Comparison of ENCODE assay signal across 19 mouse cellular contexts in genomic region chr7:5030554-5031275, GRCm38 (mm10). TPM values are rescaled to one million over a fixed set of nuclear protein-coding genes. Genes with fewer than 3 reads are reported as not detected.
A peak's percentile ranks its signal among the peaks of the same experiment; 100 is the strongest.
DNase-seq lines count a peak whose midpoint lies in the region; ATAC-seq and TF ChIP-seq lines count a peak whose summit lies in the region.
"Had no signal": no experiment of that assay in that cellular context is flagged by ENCODE, and none has a peak within 500 bp of the region (broad histone marks: within the 10 kb centered on the region; RNA-seq: fewer than 3 reads in every experiment).

No protein-coding gene starts in this region.

- H3K4me2 ChIP-seq in forebrain, embryonic 11.5 days (ENCODE audit: low read depth, low read length, severe bottlenecking) = no peak overlapping the region
- H3K4me2 ChIP-seq in liver, embryonic 11.5 days = no peak overlapping the region
- no peak overlapping the region for H3K4me2 ChIP-seq in intestine, embryonic 16.5 days (ENCODE audit: low read depth, low read length)
- H3K4me2 ChIP-seq: embryonic facial prominence, embryonic 15.5 days; lung, embryonic 14.5 days had no signal

- peak overlapping the region; percentile 20; the same call in 1 of the 2 replicates for H3K4me3 ChIP-seq in forebrain, embryonic 10.5 days
- H3K4me3 ChIP-seq in forebrain, embryonic 11.5 days (ENCODE audit: low read depth, low read length) = no peak overlapping the region
- H3K4me3 ChIP-seq in liver, embryonic 11.5 days (ENCODE audit: low read depth, low read length) = 0 out of 2 replicates have a peak overlapping the region, but pooled peaks have one; percentile 14
- peak overlapping the region; percentile 59 for H3K4me3 ChIP-seq in ES-Bruce4 (ENCODE audit: low read depth, low read length)
- H3K4me3 ChIP-seq in intestine, embryonic 16.5 days (ENCODE audit: low read length) = no peak overlapping the region
- H3K4me3 ChIP-seq: embryonic facial prominence, embryonic 15.5 days had no signal

- DNase-seq in forebrain, embryonic 10.5 days (ENCODE audit: extremely low spot score, low spot score) = no peak
- no peak for DNase-seq in forebrain, embryonic 11.5 days (ENCODE audit: low spot score)
- no peak for DNase-seq in liver, embryonic 11.5 days (ENCODE audit: low spot score)
- no peak for DNase-seq in liver
- no peak for DNase-seq in layer of hippocampus, postnatal 25 days (ENCODE audit: extremely low spot score in 1 of 2, low spot score in 1 of 2)
- no peak for DNase-seq in lung, postnatal 14 days
- DNase-seq: adrenal gland, postnatal 36 days; gastrocnemius, postnatal 25 days; heart, postnatal 14 days; kidney, postnatal 14 days; lung, embryonic 14.5 days; thymus, postnatal 14 days had no signal

- no peaks in the 10 kb centered on the region for H3K27me3 ChIP-seq in forebrain, embryonic 10.5 days (ENCODE audit: poor library complexity, severe bottlenecking)
- no peaks in the 10 kb centered on the region for H3K27me3 ChIP-seq in forebrain, embryonic 11.5 days (ENCODE audit: control insufficient read depth, insufficient read depth, low read length)
- no peaks in the 10 kb centered on the region for H3K27me3 ChIP-seq in liver, embryonic 11.5 days (replicated peaks; ENCODE audit: control insufficient read depth, insufficient read depth, low read length)
- H3K27me3 ChIP-seq in ES-Bruce4 (ENCODE audit: control insufficient read depth, insufficient read depth, low read length, poor library complexity, severe bottlenecking) = no peaks in the 10 kb centered on the region
- H3K27me3 ChIP-seq in intestine, embryonic 16.5 days (replicated peaks; ENCODE audit: control insufficient read depth, insufficient read depth, low read length) = no peaks in the 10 kb centered on the region
- H3K27me3 ChIP-seq: embryonic facial prominence, embryonic 15.5 days had no signal

- peaks cover 98% of the 10 kb centered on the region for H3K36me3 ChIP-seq in forebrain, embryonic 10.5 days (replicated peaks)
- peaks cover 48% of the 10 kb centered on the region for H3K36me3 ChIP-seq in forebrain, embryonic 11.5 days (ENCODE audit: control insufficient read depth, insufficient read depth, low read length)
- H3K36me3 ChIP-seq in liver, embryonic 11.5 days (ENCODE audit: control insufficient read depth, insufficient read depth, low read length) = peaks cover 73% of the 10 kb centered on the region
- H3K36me3 ChIP-seq in ES-Bruce4 (ENCODE audit: control insufficient read depth, insufficient read depth, low read length, poor library complexity, severe bottlenecking) = no peaks in the 10 kb centered on the region
- H3K36me3 ChIP-seq in intestine, embryonic 16.5 days (ENCODE audit: control insufficient read depth, insufficient read depth, low read length) = peaks cover 70% of the 10 kb centered on the region

- no peaks in the 10 kb centered on the region for H3K4me1 ChIP-seq in forebrain, embryonic 10.5 days
- H3K4me1 ChIP-seq in forebrain, embryonic 11.5 days (replicated peaks; ENCODE audit: control insufficient read depth, insufficient read depth, low read length) = no peaks in the 10 kb centered on the region
- no peaks in the 10 kb centered on the region for H3K4me1 ChIP-seq in liver, embryonic 11.5 days (replicated peaks; ENCODE audit: control insufficient read depth, insufficient read depth, low read length)
- no peaks in the 10 kb centered on the region for H3K4me1 ChIP-seq in ES-Bruce4 (ENCODE audit: control insufficient read depth, insufficient read depth, low read length)
- H3K4me1 ChIP-seq in intestine, embryonic 16.5 days (ENCODE audit: control insufficient read depth, insufficient read depth, low read length) = no peaks in the 10 kb centered on the region
- H3K4me1 ChIP-seq: embryonic facial prominence, embryonic 15.5 days had no signal

- no peak for ATAC-seq in forebrain, embryonic 11.5 days (replicated peaks; ENCODE audit: low FRiP score)
- no peak for ATAC-seq in liver, embryonic 11.5 days (replicated peaks; ENCODE audit: low FRiP score)
- ATAC-seq in intestine, embryonic 16.5 days = 0 out of 2 replicates have a peak, but pooled peaks have one; percentile 8

- H3K9ac ChIP-seq in forebrain, embryonic 11.5 days (ENCODE audit: low read length) = no peak overlapping the region
- no peak overlapping the region for H3K9ac ChIP-seq in liver, embryonic 11.5 days (ENCODE audit: low read depth, low read length)
- H3K9ac ChIP-seq in ES-Bruce4 (ENCODE audit: low read depth, poor library complexity, severe bottlenecking) = peak overlapping the region; percentile 41
- no peak overlapping the region for H3K9ac ChIP-seq in intestine, embryonic 16.5 days (ENCODE audit: low read depth, low read length)
- H3K9ac ChIP-seq: embryonic facial prominence, embryonic 15.5 days; lung, embryonic 14.5 days had no signal

- TF ChIP-seq EP300 in ES-Bruce4 (IDR thresholded peaks at IDR 0.05; ENCODE audit: insufficient read depth, low read depth, low read length) = 0 out of 2 replicates have a peak, but pooled peaks have one; percentile 14

- H3K27ac ChIP-seq in forebrain, embryonic 10.5 days = no peak overlapping the region
- no peak overlapping the region for H3K27ac ChIP-seq in forebrain, embryonic 11.5 days (ENCODE audit: low read depth, low read length)
- H3K27ac ChIP-seq in liver, embryonic 11.5 days (ENCODE audit: low read depth, low read length) = no peak overlapping the region
- H3K27ac ChIP-seq in ES-Bruce4 (ENCODE audit: insufficient read depth, low read length) = no peak overlapping the region
- no peak overlapping the region for H3K27ac ChIP-seq in intestine, embryonic 16.5 days (ENCODE audit: low read length)
- H3K27ac ChIP-seq: embryonic facial prominence, embryonic 15.5 days had no signal

- TF ChIP-seq POLR2A in ES-Bruce4 (IDR thresholded peaks at IDR 0.05; ENCODE audit: insufficient read depth, low read length) = no peak

- peak; percentile 2 for TF ChIP-seq CTCF in ES-Bruce4 (IDR thresholded peaks at IDR 0.05; ENCODE audit: low read depth, low read length)

- WGBS in forebrain, embryonic 10.5 days = 83% methylated on average over 63 of the region's 63 CpGs
- 85% methylated on average over 63 of the region's 63 CpGs for WGBS in forebrain, embryonic 11.5 days
- WGBS in liver, embryonic 11.5 days = 86% methylated on average over 63 of the region's 63 CpGs
- WGBS in intestine, embryonic 16.5 days = 86% methylated on average over 63 of the region's 63 CpGs

- peaks cover 69% of the 10 kb centered on the region for H3K9me3 ChIP-seq in forebrain, embryonic 10.5 days
- H3K9me3 ChIP-seq in forebrain, embryonic 11.5 days (ENCODE audit: control insufficient read depth, low read length) = peaks cover 29% of the 10 kb centered on the region
- H3K9me3 ChIP-seq in liver, embryonic 11.5 days (ENCODE audit: control insufficient read depth, low read length) = peaks cover 32% of the 10 kb centered on the region
- no peaks in the 10 kb centered on the region for H3K9me3 ChIP-seq in ES-Bruce4 (replicated peaks; ENCODE audit: control insufficient read depth, insufficient read depth, low read length, poor library complexity, severe bottlenecking)
- peaks cover 32% of the 10 kb centered on the region for H3K9me3 ChIP-seq in intestine, embryonic 16.5 days (ENCODE audit: control insufficient read depth, low read length)

RNA-seq across cellular contexts. Expression of gene 4632433K11Rik, which starts 3.2 kb away (rescaled TPM):
- not detected in 2 replicates for polyA plus RNA-seq in forebrain, embryonic 10.5 days (2016; fragmentation: Nextera tagmentation; extraction: Ambion mirVana)
- polyA plus RNA-seq in forebrain, embryonic 11.5 days (2014; fragmentation: Nextera tagmentation; extraction: Ambion mirVana) = not detected in 2 replicates
- polyA plus RNA-seq in liver, embryonic 11.5 days (2014; fragmentation: Nextera tagmentation; extraction: Ambion mirVana) = 0.22 TPM in 1 of 2 replicates, not detected in the other
- polyA plus RNA-seq in ES-Bruce4 (2011; ENCODE audit: insufficient read depth, insufficient read length, low read depth, missing spikeins) = 1.9 TPM in 1 of 2 replicates, not detected in the other
- polyA plus RNA-seq in intestine, embryonic 16.5 days (2015; fragmentation: Nextera tagmentation; extraction: Ambion mirVana) = not detected in 2 replicates
- not detected for total RNA-seq in layer of hippocampus, postnatal 25 days (2021)
- total RNA-seq: adrenal gland, postnatal 36 days; gastrocnemius, postnatal 25 days; heart, postnatal 14 days; MEL had no signal
- polyA plus RNA-seq: embryonic facial prominence, embryonic 15.5 days; intestine, embryonic 14.5 days; lung, embryonic 14.5 days; neural tube, embryonic 11.5 days had no signal

RNA-seq across cellular contexts. Expression of gene Zfp784, which starts 7.5 kb away (rescaled TPM):
- polyA plus RNA-seq in forebrain, embryonic 10.5 days (2016; fragmentation: Nextera tagmentation; extraction: Ambion mirVana) = 3.0 and 3.8 TPM in 2 replicates
- polyA plus RNA-seq in forebrain, embryonic 11.5 days (2014; fragmentation: Nextera tagmentation; extraction: Ambion mirVana) = 3.9 and 4.8 TPM in 2 replicates
- 2.4 and 2.6 TPM in 2 replicates for polyA plus RNA-seq in liver, embryonic 11.5 days (2014; fragmentation: Nextera tagmentation; extraction: Ambion mirVana)
- 0.30 TPM in 1 of 2 replicates, not detected in the other for polyA plus RNA-seq in ES-Bruce4 (2011; ENCODE audit: insufficient read depth, insufficient read length, low read depth, missing spikeins)
- polyA plus RNA-seq in intestine, embryonic 16.5 days (2015; fragmentation: Nextera tagmentation; extraction: Ambion mirVana) = 7.9 and 8.0 TPM in 2 replicates
- 1 to 10 TPM; 5.1 to 6.5 TPM for total RNA-seq in layer of hippocampus, postnatal 25 days (2021)

RNA-seq across cellular contexts. Expression of gene Ccdc106, which starts 10.4 kb away (rescaled TPM):
- 4.7 and 6.6 TPM in 2 replicates for polyA plus RNA-seq in forebrain, embryonic 10.5 days (2016; fragmentation: Nextera tagmentation; extraction: Ambion mirVana)
- polyA plus RNA-seq in forebrain, embryonic 11.5 days (2014; fragmentation: Nextera tagmentation; extraction: Ambion mirVana) = 7.2 and 7.8 TPM in 2 replicates
- polyA plus RNA-seq in liver, embryonic 11.5 days (2014; fragmentation: Nextera tagmentation; extraction: Ambion mirVana) = 4.1 and 5.2 TPM in 2 replicates
- 5.6 and 5.7 TPM in 2 replicates for polyA plus RNA-seq in ES-Bruce4 (2011; ENCODE audit: insufficient read depth, insufficient read length, low read depth, missing spikeins)
- 10.1 and 13.7 TPM in 2 replicates for polyA plus RNA-seq in intestine, embryonic 16.5 days (2015; fragmentation: Nextera tagmentation; extraction: Ambion mirVana)
- 10 to 100 TPM; 66.1 to 73.5 TPM for total RNA-seq in layer of hippocampus, postnatal 25 days (2021)
- total RNA-seq: gastrocnemius, postnatal 25 days had no signal

RNA-seq across cellular contexts. Expression of gene Zfp865, which starts 10.5 kb away (rescaled TPM):
- polyA plus RNA-seq in forebrain, embryonic 10.5 days (2016; fragmentation: Nextera tagmentation; extraction: Ambion mirVana) = 5.1 and 5.7 TPM in 2 replicates
- polyA plus RNA-seq in forebrain, embryonic 11.5 days (2014; fragmentation: Nextera tagmentation; extraction: Ambion mirVana) = 6.7 and 7.3 TPM in 2 replicates
- 3.5 and 4.5 TPM in 2 replicates for polyA plus RNA-seq in liver, embryonic 11.5 days (2014; fragmentation: Nextera tagmentation; extraction: Ambion mirVana)
- 23.0 and 24.7 TPM in 2 replicates for polyA plus RNA-seq in ES-Bruce4 (2011; ENCODE audit: insufficient read depth, insufficient read length, low read depth, missing spikeins)
- 3.5 and 4.0 TPM in 2 replicates for polyA plus RNA-seq in intestine, embryonic 16.5 days (2015; fragmentation: Nextera tagmentation; extraction: Ambion mirVana)
- total RNA-seq in layer of hippocampus, postnatal 25 days (2021) = 10 to 100 TPM; 33.0 to 41.3 TPM

RNA-seq across cellular contexts. Expression of gene Gm44973, which starts 15.4 kb away (rescaled TPM):
- polyA plus RNA-seq in forebrain, embryonic 10.5 days (2016; fragmentation: Nextera tagmentation; extraction: Ambion mirVana) = 1.0 and 1.1 TPM in 2 replicates
- polyA plus RNA-seq in forebrain, embryonic 11.5 days (2014; fragmentation: Nextera tagmentation; extraction: Ambion mirVana) = 0.23 and 1.9 TPM in 2 replicates
- polyA plus RNA-seq in liver, embryonic 11.5 days (2014; fragmentation: Nextera tagmentation; extraction: Ambion mirVana) = 1.8 and 3.3 TPM in 2 replicates
- not detected in 2 replicates for polyA plus RNA-seq in ES-Bruce4 (2011; ENCODE audit: insufficient read depth, insufficient read length, low read depth, missing spikeins)
- polyA plus RNA-seq in intestine, embryonic 16.5 days (2015; fragmentation: Nextera tagmentation; extraction: Ambion mirVana) = 3.6 and 4.7 TPM in 2 replicates
- total RNA-seq in layer of hippocampus, postnatal 25 days (2021) = not detected
- total RNA-seq: adrenal gland, postnatal 36 days; gastrocnemius, postnatal 25 days; heart, postnatal 14 days; left cerebral cortex, postnatal 36 days; MEL had no signal
- polyA plus RNA-seq: embryonic facial prominence, embryonic 15.5 days; lung, embryonic 14.5 days had no signal

Comparison
In these comparisons a context has a peak if more than half of its experiments do, and no peak if none do; other contexts are left out.
1. H3K4me3 ChIP-seq: peak in forebrain, embryonic 10.5 days (single experiment), liver, embryonic 11.5 days (single experiment) and ES-Bruce4 (single experiment); none in forebrain, embryonic 11.5 days (single experiment) and intestine, embryonic 16.5 days (single experiment).